Mouse (Mus musculus) kidney, embryonic 14.5 days (tissue): Measurements from ENCODE around the gene Prdm2. TPM values are rescaled to one million over a fixed set of nuclear protein-coding genes. Genes with fewer than 3 reads are reported as not detected.

Experiments
- ATAC-seq: fragments of 200-750 bp; cut with Nextera tagmentation; 2 replicates; pipeline ENCODE4 v1.8.0; 2017; ENCODE audit warnings: moderate number of reproducible peaks, mild to moderate bottlenecking, moderate TSS enrichment, moderate library complexity; ENCODE audit not compliant: low FRiP score, low TSS enrichment
- H3K27ac ChIP-seq: fragments of 300-500 bp; sonication (generic); 2 replicates; pipeline ENCODE4 v1.5.1; 2014; ENCODE audit warnings: low read depth, mild to moderate bottlenecking, low read length, moderate library complexity, mixed read lengths
- H3K27me3 ChIP-seq: fragments of 300-500 bp; sonication (generic); 2 replicates; pipeline ENCODE4 v1.6.1; 2014; ENCODE audit warnings: mild to moderate bottlenecking, low read length; ENCODE audit not compliant: control insufficient read depth, insufficient read depth
- H3K36me3 ChIP-seq: fragments of 300-500 bp; sonication (generic); 2 replicates; pipeline ENCODE4 v1.6.1; 2014; ENCODE audit warnings: low read length, mixed read lengths; ENCODE audit not compliant: control insufficient read depth, insufficient read depth
- H3K4me1 ChIP-seq: fragments of 300-500 bp; sonication (generic); 2 replicates; pipeline ENCODE4 v1.6.1; 2014; ENCODE audit warnings: low read length, mixed read lengths; ENCODE audit not compliant: control insufficient read depth, insufficient read depth
- H3K4me2 ChIP-seq: fragments of 300-500 bp; sonication (generic); replicated peaks from 2 replicates; pipeline ENCODE4 v1.6.1; 2014; ENCODE audit warnings: low read depth, mild to moderate bottlenecking, low read length
- H3K4me3 ChIP-seq: fragments of 300-500 bp; sonication (generic); 2 replicates; pipeline ENCODE4 v1.5.1; 2014; ENCODE audit warnings: mild to moderate bottlenecking, low read length
- H3K9ac ChIP-seq: fragments of 300-500 bp; sonication (generic); 2 replicates; pipeline ENCODE4 v1.6.1; 2014; ENCODE audit warnings: low read depth, mild to moderate bottlenecking, low read length, moderate library complexity
- H3K9me3 ChIP-seq: fragments of 300-500 bp; sonication (generic); 2 replicates; pipeline ENCODE4 v1.6.1; 2016; ENCODE audit warnings: low read length; ENCODE audit not compliant: control insufficient read depth
- WGBS: fragments of 180-500 bp; shearing (Covaris S2); extraction: QIAGEN DNeasy Blood & Tissue Kit; methylation state at CpG from one replicate; pipeline ENCODE4 v1.1.7; 2014; 5-methylcytosine and 5-hydroxymethylcytosine counted together
- polyA plus RNA-seq: library from polyadenylated mRNA; unstranded; fragments of >200 nt; fragmentation: Nextera tagmentation; extraction: Ambion mirVana; gene quantifications from 2 replicates; pipeline ENCODE4 v1.2.1, GENCODE M21; 2014

The Prdm2 gene
- polyA plus RNA-seq, 1 experiment from 2014 or later, result 15.8 TPM

DNA sequence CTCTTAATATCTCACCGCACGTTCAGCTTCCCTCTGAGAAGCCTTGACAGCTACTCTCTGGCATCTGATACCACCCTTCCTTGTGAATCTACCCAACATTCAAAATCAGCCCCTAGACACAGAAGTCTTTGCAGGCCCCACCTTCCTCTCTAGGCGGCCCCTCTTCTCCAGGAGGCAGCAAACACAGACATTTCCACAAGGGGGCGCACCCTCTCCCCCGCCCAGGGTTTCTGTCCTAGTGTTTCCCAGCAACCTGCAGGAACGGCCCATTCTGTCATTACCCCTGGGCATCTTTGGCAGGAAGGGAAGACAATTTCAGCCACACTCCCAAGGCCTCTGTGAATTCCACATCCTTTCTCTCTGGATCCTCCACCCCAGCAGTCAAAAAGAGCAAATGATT, 99.8 kb downstream of the Prdm2 start:
- Histone ChIP-seq H3K4me2 (no peak overlapping the region), H3K4me1 (peaks cover 13% of the 10 kb centered on the region; the same call in 1 of the 2 replicates), H3K27ac (no peak overlapping the region), H3K9me3 (no peaks in the 10 kb centered on the region), H3K27me3 (no peaks in the 10 kb centered on the region), H3K4me3 (no peak overlapping the region), H3K9ac (no peak overlapping the region), H3K36me3 (peaks cover 28% of the 10 kb centered on the region)
- no peak for ATAC-seq
- WGBS, result 38% methylated on average over 6 of the region's 6 CpGs

DNA sequence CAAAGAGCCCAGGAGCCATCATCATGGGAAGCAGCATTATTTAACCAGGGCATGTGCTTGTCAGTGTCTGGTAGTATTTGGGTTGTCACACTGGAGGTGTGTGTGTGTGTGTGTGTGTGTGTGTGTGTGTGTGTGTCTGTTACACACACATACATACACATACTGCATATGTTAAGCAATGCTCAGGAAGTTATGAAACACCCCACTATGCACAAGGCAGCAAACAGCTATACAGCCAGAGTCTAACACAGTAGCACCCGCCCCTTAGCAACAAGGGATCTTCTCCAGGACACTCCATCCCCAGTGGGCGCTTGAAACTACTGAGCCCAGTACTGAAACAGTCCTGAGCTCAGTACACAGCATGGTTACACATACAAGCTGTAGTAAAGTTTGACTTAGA, 100.4 kb downstream of the Prdm2 start:
- H3K4me2 ChIP-seq, result no peak overlapping the region
- H3K4me3 ChIP-seq, result no peak overlapping the region
- H3K27ac ChIP-seq, result no peak overlapping the region
- H3K9me3 ChIP-seq, result no peaks in the 10 kb centered on the region
- no peak overlapping the region for H3K9ac ChIP-seq
- H3K27me3 ChIP-seq, result no peaks in the 10 kb centered on the region
- 90% methylated on average over 2 of the region's 2 CpGs for WGBS
- no peak for ATAC-seq
- H3K4me1 ChIP-seq, result peaks cover 13% of the 10 kb centered on the region; the same call in 1 of the 2 replicates
- peaks cover 28% of the 10 kb centered on the region for H3K36me3 ChIP-seq

DNA sequence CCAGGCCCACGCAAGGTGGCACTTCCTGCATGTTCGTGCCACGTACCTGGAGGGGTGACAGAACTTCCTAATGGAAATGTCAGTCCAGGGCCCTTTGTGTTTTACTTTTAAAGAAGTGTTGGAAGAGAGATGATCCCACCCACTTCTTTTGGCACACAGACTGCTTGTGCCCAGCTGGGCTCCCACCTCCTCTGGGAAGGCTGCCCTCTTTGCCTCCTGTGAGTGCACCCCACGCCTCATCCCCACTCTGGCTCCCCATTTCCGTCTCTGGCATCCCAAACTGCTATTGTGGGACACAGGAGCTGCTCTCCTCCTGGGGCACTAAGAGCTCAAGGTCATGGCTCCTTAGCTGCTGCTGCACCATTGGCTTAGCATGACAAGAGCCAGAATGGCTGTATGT, 100.9 kb downstream of the Prdm2 start:
- Histone ChIP-seq H3K36me3 (peaks cover 28% of the 10 kb centered on the region), H3K9me3 (no peaks in the 10 kb centered on the region), H3K27ac (no peak overlapping the region), H3K9ac (no peak overlapping the region), H3K4me3 (no peak overlapping the region), H3K27me3 (no peaks in the 10 kb centered on the region), H3K4me2 (no peak overlapping the region), H3K4me1 (peaks cover 16% of the 10 kb centered on the region; the same call in 1 of the 2 replicates)
- no peak for ATAC-seq
- 94% methylated on average over 5 of the region's 5 CpGs for whole genome bisulfite sequencing

DNA sequence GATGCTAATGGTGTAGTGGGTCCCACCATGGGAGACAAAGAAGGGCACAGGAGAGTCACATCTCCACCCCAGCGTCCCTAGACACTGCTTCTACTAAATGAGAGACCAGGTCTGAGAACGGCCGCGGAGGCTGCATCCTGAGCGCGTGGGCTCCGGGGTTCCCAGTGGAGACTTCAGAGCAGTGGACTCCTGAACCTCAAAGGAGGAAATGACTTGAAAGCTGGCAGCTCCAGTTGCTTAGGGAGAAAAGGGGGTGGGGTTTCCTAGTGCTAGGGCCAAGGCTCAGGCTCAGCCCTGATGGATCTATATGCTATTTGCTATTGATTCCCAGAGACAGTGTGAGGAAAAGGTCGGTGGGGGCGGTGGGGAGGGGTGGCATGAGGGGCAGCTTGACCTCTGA, 104.2 kb downstream of the Prdm2 start:
- H3K27ac ChIP-seq, result peak overlapping the region; percentile 30; the same call in 1 of the 2 replicates
- H3K4me3 ChIP-seq, result no peak overlapping the region
- no peak overlapping the region for H3K4me2 ChIP-seq
- H3K4me1 ChIP-seq, result peaks cover 16% of the 10 kb centered on the region; the same call in 1 of the 2 replicates
- no peaks in the 10 kb centered on the region for H3K27me3 ChIP-seq
- 19% methylated on average over 9 of the region's 9 CpGs for WGBS
- no peak overlapping the region for H3K9ac ChIP-seq
- no peak for ATAC-seq
- H3K36me3 ChIP-seq, result peaks cover 28% of the 10 kb centered on the region
- no peaks in the 10 kb centered on the region for H3K9me3 ChIP-seq

DNA sequence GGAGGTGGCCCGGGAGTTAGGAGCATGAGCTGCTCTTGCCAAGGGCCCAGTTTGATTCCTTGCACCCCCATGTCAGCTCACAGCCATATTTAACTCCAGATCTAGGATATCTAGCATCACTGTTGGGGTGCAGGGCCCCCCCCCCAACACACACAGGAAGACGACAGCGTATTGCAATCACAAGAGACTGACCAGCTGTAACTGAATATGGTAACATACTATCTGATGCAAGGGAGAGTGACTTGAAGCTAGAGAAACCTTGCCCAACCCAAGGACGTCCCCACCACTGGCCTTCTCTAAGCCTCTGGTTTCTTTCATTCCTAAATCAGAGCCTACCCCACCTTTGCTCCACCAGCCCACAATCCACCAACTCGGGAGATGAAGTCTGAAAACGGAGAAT, 105.8 kb downstream of the Prdm2 start:
- peaks cover 16% of the 10 kb centered on the region; the same call in 1 of the 2 replicates for H3K4me1 ChIP-seq
- peaks cover 28% of the 10 kb centered on the region for H3K36me3 ChIP-seq
- 78% methylated on average over 6 of the region's 6 CpGs for WGBS
- ATAC-seq, result no peak
- no peak overlapping the region for H3K27ac ChIP-seq
- H3K4me3 ChIP-seq, result no peak overlapping the region
- H3K9me3 ChIP-seq, result no peaks in the 10 kb centered on the region
- H3K27me3 ChIP-seq, result no peaks in the 10 kb centered on the region
- H3K9ac ChIP-seq, result no peak overlapping the region
- no peak overlapping the region for H3K4me2 ChIP-seq

DNA sequence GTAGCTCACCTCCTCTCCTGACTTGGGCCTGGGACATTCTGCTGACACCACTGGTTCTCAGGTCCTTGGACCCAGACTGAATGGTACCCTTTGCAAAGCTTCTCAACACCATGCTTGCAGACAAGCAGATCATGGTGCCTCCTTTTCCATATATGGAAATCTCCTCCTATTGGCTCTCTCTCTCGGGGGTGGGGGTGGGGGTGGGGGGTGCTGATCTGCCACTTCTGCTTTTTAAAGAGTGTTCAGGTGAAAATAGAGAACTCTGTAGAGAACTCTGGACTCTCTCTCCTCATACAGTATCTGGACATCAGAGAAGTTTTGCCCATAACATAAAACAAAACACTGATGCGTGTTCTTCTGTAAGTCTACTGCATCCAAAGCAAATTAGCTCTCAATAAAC, 106.2 kb downstream of the Prdm2 start:
- Histone ChIP-seq H3K4me3 (no peak overlapping the region), H3K9ac (no peak overlapping the region), H3K9me3 (no peaks in the 10 kb centered on the region), H3K27ac (no peak overlapping the region), H3K4me2 (no peak overlapping the region), H3K4me1 (peaks cover 16% of the 10 kb centered on the region; the same call in 1 of the 2 replicates), H3K36me3 (peaks cover 27% of the 10 kb centered on the region), H3K27me3 (no peaks in the 10 kb centered on the region)
- no peak for ATAC-seq
- WGBS, result 82% methylated on average over 2 of the region's 2 CpGs

DNA sequence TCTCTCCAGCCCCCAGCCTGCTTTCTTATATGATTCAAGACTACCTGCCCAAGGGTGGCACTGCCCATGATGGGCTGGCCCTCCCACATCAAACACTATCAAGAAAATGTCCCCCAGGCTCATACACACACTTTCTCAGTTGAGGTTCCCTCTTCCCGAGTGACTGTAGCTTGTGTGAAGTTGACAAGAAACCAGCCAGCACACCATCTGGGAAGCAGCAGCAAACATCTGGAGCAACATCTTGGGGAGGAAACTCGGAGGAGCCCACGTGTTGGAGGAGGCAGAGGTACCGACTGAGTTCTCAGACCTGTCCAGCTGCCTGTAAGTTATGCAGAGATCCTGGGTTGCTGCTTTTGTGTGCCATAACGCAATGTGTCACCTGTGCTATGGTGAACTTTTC, 108.1 kb downstream of the Prdm2 start:
- no peaks in the 10 kb centered on the region for H3K9me3 ChIP-seq
- no peak overlapping the region for H3K4me3 ChIP-seq
- no peak overlapping the region for H3K27ac ChIP-seq
- peaks cover 10% of the 10 kb centered on the region; the same call in 1 of the 2 replicates for H3K36me3 ChIP-seq
- 73% methylated on average over 5 of the region's 5 CpGs for WGBS
- no peak overlapping the region for H3K4me2 ChIP-seq
- no peaks in the 10 kb centered on the region for H3K27me3 ChIP-seq
- H3K4me1 ChIP-seq, result peaks cover 16% of the 10 kb centered on the region; the same call in 1 of the 2 replicates
- no peak for ATAC-seq
- H3K9ac ChIP-seq, result no peak overlapping the region

DNA sequence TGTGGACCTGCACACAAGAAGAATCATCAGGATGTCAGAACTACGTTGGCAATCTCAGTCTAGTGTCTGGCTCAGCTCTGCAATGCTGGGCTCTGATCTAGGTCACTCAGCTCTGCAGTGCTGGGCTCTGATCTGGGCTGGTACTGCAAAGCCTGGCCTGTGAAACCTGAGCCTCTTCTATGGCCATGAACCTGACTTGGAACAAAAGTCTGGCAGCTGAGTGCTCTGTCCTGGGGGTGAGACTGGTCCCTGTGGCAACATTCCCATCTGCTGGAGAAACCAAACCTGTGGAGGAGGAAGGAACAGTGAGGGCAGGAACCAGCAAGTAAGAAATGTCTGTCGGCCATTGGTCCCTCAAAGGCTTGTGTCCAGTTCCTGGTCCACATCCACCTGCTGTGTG, 109.0 kb downstream of the Prdm2 start:
- no peaks in the 10 kb centered on the region for H3K9me3 ChIP-seq
- H3K9ac ChIP-seq, result no peak overlapping the region
- ATAC-seq, result peak; percentile 25; the same call in 1 of the 2 replicates
- no peaks in the 10 kb centered on the region for H3K27me3 ChIP-seq
- no peak overlapping the region for H3K4me2 ChIP-seq
- H3K4me1 ChIP-seq, result peaks cover 14% of the 10 kb centered on the region; the same call in 1 of the 2 replicates
- H3K36me3 ChIP-seq, result 0 out of 2 replicates have a peak, but pooled peaks cover 2% of the 10 kb centered on the region
- WGBS, result 66% methylated on average over 2 of the region's 2 CpGs
- no peak overlapping the region for H3K27ac ChIP-seq
- no peak overlapping the region for H3K4me3 ChIP-seq

DNA sequence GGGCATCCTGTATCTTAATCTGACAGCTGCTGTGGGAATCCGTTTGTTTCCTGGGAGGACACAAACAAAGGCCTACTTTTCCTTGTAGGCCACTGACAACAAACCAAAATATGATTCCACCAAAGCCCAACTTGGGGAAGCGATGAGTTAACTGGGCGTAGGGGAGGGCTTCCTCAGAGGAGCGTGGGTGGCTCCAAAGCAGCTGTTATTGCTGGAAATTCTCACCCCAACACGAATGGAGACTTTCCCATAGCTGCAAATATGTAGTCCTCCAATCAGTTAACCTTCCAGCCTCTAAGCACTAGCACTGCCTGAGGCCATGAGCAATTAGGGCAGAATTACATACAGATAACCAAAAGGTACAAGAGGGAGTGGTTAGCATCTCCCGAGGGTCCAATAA, 112.6 kb downstream of the Prdm2 start:
- H3K36me3 ChIP-seq, result no peaks in the 10 kb centered on the region
- no peaks in the 10 kb centered on the region for H3K27me3 ChIP-seq
- WGBS, result 41% methylated on average over 6 of the region's 6 CpGs
- no peak for ATAC-seq
- H3K9ac ChIP-seq, result no peak overlapping the region
- H3K4me1 ChIP-seq, result peaks cover 3% of the 10 kb centered on the region; the same call in 1 of the 2 replicates
- H3K27ac ChIP-seq, result no peak overlapping the region
- no peak overlapping the region for H3K4me2 ChIP-seq
- H3K4me3 ChIP-seq, result no peak overlapping the region
- no peaks in the 10 kb centered on the region for H3K9me3 ChIP-seq
